9 mouse cellular contexts compared by ENCODE assay signal in genomic region chr3:37414413-37414960, GRCm38 (mm10). TPM values are rescaled to one million over a fixed set of nuclear protein-coding genes. Genes with fewer than 3 reads are reported as not detected.
DNase-seq lines count a peak whose midpoint lies in the region; ATAC-seq and TF ChIP-seq lines count a peak whose summit lies in the region.
"Had no signal": no experiment of that assay in that cellular context is flagged by ENCODE, and none has a peak within 500 bp of the region (broad histone marks: within the 10 kb centered on the region; RNA-seq: fewer than 3 reads in every experiment).

No protein-coding gene starts in this region.

- in situ Hi-C loops in ES-E14 (cut with MboI; ENCODE audit: low sequenced_read_pairs in 2 of 2, unreplicated experiment in 2 of 2), result loop anchor here in 1 of 2 experiments (5.0 kb wide), 1 partner anchor 77 kb away; no protein-coding TSS in a partner anchor

- DNase-seq in 416B (ENCODE audit: low read depth), result peak; percentile 80
- peak; percentile 70 for DNase-seq in ES-E14 (ENCODE audit: low read depth, low spot score)
- DNase-seq in cerebellum, adult 11-12 months, result peak; percentile 48
- DNase-seq in gastrocnemius, adult 2 months, result peak; percentile 87
- DNase-seq in kidney, postnatal 36 days, result peak; percentile 77 to 92
- DNase-seq in liver, postnatal 0 days, result peak; percentile 80
- peak; percentile 91 for DNase-seq in right cerebral cortex, postnatal 14 days
- DNase-seq in urinary bladder, postnatal 4 days (ENCODE audit: low spot score in 2 of 2), result peak; percentile 55 to 81

- no peak overlapping the region for H3K4me3 ChIP-seq in ES-E14 (ENCODE audit: insufficient read depth in 1 of 2, low read depth in 1 of 2, low read length in 2 of 2, poor library complexity in 1 of 2, severe bottlenecking in 1 of 2)
- no peak overlapping the region for H3K4me3 ChIP-seq in gastrocnemius, adult 2 months
- H3K4me3 ChIP-seq in liver, postnatal 0 days (ENCODE audit: low read depth, low read length), result no peak overlapping the region
- H3K4me3 ChIP-seq: heart, embryonic 15.5 days had no signal

- H3K36me3 ChIP-seq in ES-E14 (ENCODE audit: control insufficient read depth, insufficient read depth, low read length, poor library complexity, severe bottlenecking), result no peaks in the 10 kb centered on the region
- no peaks in the 10 kb centered on the region for H3K36me3 ChIP-seq in liver, postnatal 0 days (replicated peaks; ENCODE audit: insufficient read depth, low read length)
- H3K36me3 ChIP-seq: heart, embryonic 15.5 days had no signal

- H3K9me3 ChIP-seq in ES-E14 (ENCODE audit: control insufficient read depth, insufficient read depth, low read depth, low read length), result no peaks in the 10 kb centered on the region
- no peaks in the 10 kb centered on the region for H3K9me3 ChIP-seq in liver, postnatal 0 days (ENCODE audit: low read length)
- H3K9me3 ChIP-seq: heart, embryonic 15.5 days had no signal

- peak; percentile 87 for TF ChIP-seq CTCF in gastrocnemius, adult 2 months (IDR thresholded peaks at IDR 0.05)
- TF ChIP-seq CTCF in liver, postnatal 0 days (IDR thresholded peaks at IDR 0.05; ENCODE audit: low read depth), result peak; percentile 85

- H3K4me1 ChIP-seq in ES-E14 (ENCODE audit: control insufficient read depth in 2 of 2, insufficient read depth in 2 of 2, low read length in 2 of 2, poor library complexity in 1 of 2), result peaks cover 0 to 3% of the 10 kb centered on the region in 2 experiments; a peak in 2 of 4 replicates
- peaks cover 9% of the 10 kb centered on the region; the same call in 1 of the 2 replicates for H3K4me1 ChIP-seq in liver, postnatal 0 days (ENCODE audit: insufficient read depth)

- no peak for ATAC-seq in liver, postnatal 0 days

- H3K9ac ChIP-seq in ES-E14 (ENCODE audit: insufficient read depth, low read depth, low read length, poor library complexity, severe bottlenecking), result no peak overlapping the region
- no peak overlapping the region for H3K9ac ChIP-seq in liver, postnatal 0 days (replicated peaks)
- H3K9ac ChIP-seq: heart, embryonic 15.5 days had no signal

- no peak overlapping the region for H3K4me2 ChIP-seq in liver, postnatal 0 days (ENCODE audit: low read depth, low read length)
- H3K4me2 ChIP-seq: heart, embryonic 15.5 days had no signal

- intact Hi-C loops in gastrocnemius, adult 2 months (cut with DNase I), result loop anchor here (1.0 to 10.0 kb wide), 4 partner anchors 73 to 210 kb away; partner anchors contain the start of genes Bbs12 and Cetn4

- H3K27me3 ChIP-seq in liver, postnatal 0 days (ENCODE audit: insufficient read depth, low read length), result no peaks in the 10 kb centered on the region
- H3K27me3 ChIP-seq: heart, embryonic 15.5 days had no signal

- 50% methylated on average over 14 of the region's 14 CpGs for WGBS in liver, postnatal 0 days (ENCODE audit: insufficient replicate concordance)

- no peak for TF ChIP-seq EP300 in liver, postnatal 0 days (IDR thresholded peaks at IDR 0.05; ENCODE audit: low read depth)

- H3K27ac ChIP-seq in ES-E14 (ENCODE audit: insufficient read depth, low read depth, low read length, poor library complexity, severe bottlenecking), result no peak overlapping the region
- H3K27ac ChIP-seq in gastrocnemius, adult 2 months, result no peak overlapping the region
- H3K27ac ChIP-seq in liver, postnatal 0 days (ENCODE audit: low read depth), result no peak overlapping the region
- H3K27ac ChIP-seq: heart, embryonic 15.5 days had no signal

TF ChIP-seq in ES-E14, 5 proteins besides CTCF, POLR2A, EP300 and RAD21:
- no peak for TF ChIP-seq CHD2 (IDR thresholded peaks at IDR 0.05; ENCODE audit: low read depth, low read length)
- peak; percentile 13; the same call in 1 of the 2 replicates for TF ChIP-seq ZC3H11A (IDR thresholded peaks at IDR 0.05; ENCODE audit: borderline replicate concordance, low read depth, low read length)

RNA-seq across cellular contexts. Expression of gene Spata5, which starts 5.2 kb away (rescaled TPM):
- 41.8 and 54.3 TPM in 2 replicates for total RNA-seq in ES-E14 (2012; rRNA removed)
- total RNA-seq in gastrocnemius, adult 2 months (2021), result 10 to 100 TPM; 10.3 to 10.8 TPM
- polyA plus RNA-seq in liver, postnatal 0 days (2015; fragmentation: Nextera tagmentation; extraction: Ambion mirVana), result 10.1 and 13.8 TPM in 2 replicates

RNA-seq across cellular contexts. Expression of gene Nudt6, which starts 5.5 kb away (rescaled TPM):
- 3.0 and 4.0 TPM in 2 replicates for total RNA-seq in ES-E14 (2012; rRNA removed)
- 10 to 100 TPM; 28.1 to 28.2 TPM for total RNA-seq in gastrocnemius, adult 2 months (2021)
- 11.2 and 11.4 TPM in 2 replicates for polyA plus RNA-seq in liver, postnatal 0 days (2015; fragmentation: Nextera tagmentation; extraction: Ambion mirVana)
